Mouse (Mus musculus): Measurements from ENCODE around the gene Nup155. TPM values are rescaled to one million over a fixed set of nuclear protein-coding genes. Genes with fewer than 3 reads are reported as not detected.

Nup155 gene
- 8.3 TPM for polyA plus RNA-seq (2014; fragmentation: Illumina TruSeq; extraction: RNeasy Lipid Tissue Mini Kit (QIAGEN cat#74804); ENCODE audit: low read depth, low replicate concordance)

GRCm38 (mm10) chr15:8108966-8109743 is at the start of gene Nup155:
TSS of gene Nup155 (plus strand) at chr15:8109273.

GRCm38 (mm10) chr15:8098774-8099749 is 10.0 kb upstream of the Nup155 start, which contains the start of gene Wdr70:
TSS of gene Wdr70 (minus strand) at chr15:8099209.

GRCm38 (mm10) chr15:8168591-8169265 is 59.7 kb downstream of the Nup155 start, which contains the start of gene Cplane1:
TSS of gene Cplane1 (plus strand) at chr15:8169106.

Other genes with a start within 250 kb of the Nup155 start
- gene Wdr70, start 10.1 kb upstream of the Nup155 start, polyA plus RNA-seq (2014; fragmentation: Illumina TruSeq; extraction: RNeasy Lipid Tissue Mini Kit (QIAGEN cat#74804); ENCODE audit: low read depth, low replicate concordance), result 23.2 TPM
- gene Cplane1, start 59.8 kb downstream of the Nup155 start, polyA plus RNA-seq (2014; fragmentation: Illumina TruSeq; extraction: RNeasy Lipid Tissue Mini Kit (QIAGEN cat#74804); ENCODE audit: low read depth, low replicate concordance), result 4.6 TPM